Mouse (Mus musculus) forebrain, postnatal 0 days (tissue): ENCODE measurements at regions not wholly inside any gene's neighbourhood (a gene's known extent, or its start where the extent isn't known, plus 50 kb on each side); places are given as distances from the start of the nearest gene placed in this dataset.

ENCODE experiments used
- ATAC-seq: fragments of 200-750 bp; cut with Nextera tagmentation; 2 replicates; pipeline ENCODE4 v1.8.0; 2017; ENCODE audit warnings: mild to moderate bottlenecking, moderate library complexity
- DNase-seq: peaks from one replicate; pipeline ENCODE4 v3.0.0-alpha.2; 2015
- H3K27ac ChIP-seq: fragments of 300-500 bp; sonication (generic); 2 replicates; pipeline ENCODE4 v1.5.1; 2014; ENCODE audit warnings: low read depth, mild to moderate bottlenecking, antibody characterized with exemption, low read length, moderate library complexity, mixed read lengths
- H3K27me3 ChIP-seq: fragments of 300-500 bp; sonication (generic); 2 replicates; pipeline ENCODE4 v1.6.1; 2014; ENCODE audit warnings: mild to moderate bottlenecking, low read length, mixed read lengths; ENCODE audit not compliant: insufficient read depth
- H3K36me3 ChIP-seq: fragments of 300-500 bp; sonication (generic); 2 replicates; pipeline ENCODE4 v1.6.1; 2014; ENCODE audit warnings: mild to moderate bottlenecking, moderate library complexity; ENCODE audit not compliant: insufficient read depth
- H3K4me1 ChIP-seq: fragments of 300-500 bp; sonication (generic); 2 replicates; pipeline ENCODE4 v1.6.1; 2014; ENCODE audit warnings: antibody characterized with exemption; ENCODE audit not compliant: insufficient read depth
- H3K4me2 ChIP-seq: fragments of 300-500 bp; sonication (generic); 2 replicates; pipeline ENCODE4 v1.6.1; 2014; ENCODE audit warnings: low read depth, mild to moderate bottlenecking, moderate library complexity
- H3K4me3 ChIP-seq: fragments of 300-500 bp; sonication (generic); 2 replicates; pipeline ENCODE4 v1.5.1; 2014; ENCODE audit warnings: low read depth, low read length, mixed read lengths
- H3K9ac ChIP-seq: fragments of 300-500 bp; sonication (generic); 2 replicates; pipeline ENCODE4 v1.6.1; 2014; ENCODE audit warnings: mild to moderate bottlenecking
- H3K9me3 ChIP-seq: fragments of 300-500 bp; sonication (generic); 2 replicates; pipeline ENCODE4 v1.6.1; 2016; ENCODE audit warnings: low read length
- CTCF ChIP-seq: sonication (generic); IDR thresholded peaks from 2 replicates; pipeline ENCODE4 v1.5.1; 2016; ENCODE audit warnings: antibody characterized with exemption, control low read depth, low read depth
- WGBS: fragments of 180-500 bp; shearing (Covaris S2); extraction: QIAGEN DNeasy Blood & Tissue Kit; methylation state at CpG from one replicate; pipeline ENCODE4 v1.1.7; 2014; 5-methylcytosine and 5-hydroxymethylcytosine counted together

DNA sequence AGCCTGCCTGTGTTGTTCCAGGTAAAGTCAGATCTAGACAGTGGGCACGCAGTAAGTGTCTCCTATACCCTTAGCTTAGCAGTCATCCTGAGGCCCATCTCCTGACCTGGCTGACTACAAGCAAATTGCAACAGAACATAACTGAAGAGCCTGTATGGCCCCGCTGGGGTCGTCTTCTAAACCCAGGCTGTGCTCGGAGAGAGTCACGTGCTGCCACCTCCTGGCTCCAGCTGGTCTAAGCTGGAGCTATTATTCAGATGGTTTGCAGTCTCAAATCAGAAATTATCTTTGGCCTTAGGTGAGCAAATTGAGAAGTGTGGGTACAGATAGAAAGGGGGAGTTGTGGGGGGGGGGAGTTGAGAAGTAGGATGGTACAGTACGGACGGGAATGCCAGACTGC lies 115.5 kb upstream of the Ypel5 start:
- Histone ChIP-seq H3K4me3 (no peak overlapping the region), H3K9me3 (no peaks in the 10 kb centered on the region), H3K27me3 (no peaks in the 10 kb centered on the region), H3K4me2 (no peak overlapping the region), H3K27ac (no peak overlapping the region), H3K4me1 (no peaks in the 10 kb centered on the region), H3K9ac (no peak overlapping the region), H3K36me3 (no peaks in the 10 kb centered on the region)
- TF ChIP-seq CTCF = peak; percentile 61
- 52% methylated on average over 7 of the region's 7 CpGs for WGBS
- ATAC-seq = no peak
- DNase-seq = peak; percentile 50

DNA sequence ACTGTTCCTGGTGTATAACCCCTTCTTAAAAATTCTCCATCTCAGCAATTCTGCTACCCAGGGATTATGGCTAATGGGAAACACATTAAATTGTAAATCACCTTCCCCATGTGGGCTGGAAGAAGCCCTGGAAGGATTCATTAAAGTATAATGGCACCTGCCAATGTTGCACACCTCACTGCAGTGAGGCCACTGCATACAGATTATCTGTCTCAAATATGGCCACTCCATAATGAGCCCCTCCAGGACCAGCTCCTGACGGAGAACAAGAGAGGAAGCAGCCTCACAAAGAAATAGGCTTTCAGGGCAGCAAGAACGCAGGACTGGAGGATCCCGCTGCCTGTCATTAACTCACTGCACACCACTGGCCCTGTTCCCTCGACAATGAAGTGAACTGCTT lies 115.2 kb upstream of the Alk start:
- 40% methylated on average over 4 of the region's 4 CpGs for WGBS
- no peak overlapping the region for H3K27ac ChIP-seq
- TF ChIP-seq CTCF = no peak
- no peak overlapping the region for H3K4me2 ChIP-seq
- no peak overlapping the region for H3K9ac ChIP-seq
- H3K9me3 ChIP-seq = no peaks in the 10 kb centered on the region
- DNase-seq (no peak), ATAC-seq (no peak)
- no peaks in the 10 kb centered on the region for H3K36me3 ChIP-seq
- no peak overlapping the region for H3K4me3 ChIP-seq
- H3K27me3 ChIP-seq = no peaks in the 10 kb centered on the region
- H3K4me1 ChIP-seq = no peaks in the 10 kb centered on the region

- no peak overlapping the region for H3K9ac ChIP-seq
- 84% methylated on average over 7 of the region's 7 CpGs for WGBS
- no peaks in the 10 kb centered on the region for H3K4me1 ChIP-seq
- no peak overlapping the region for H3K4me3 ChIP-seq
- H3K36me3 ChIP-seq = no peaks in the 10 kb centered on the region
- ATAC-seq (no peak), DNase-seq (no peak)
- no peak overlapping the region for H3K27ac ChIP-seq
- H3K27me3 ChIP-seq = no peaks in the 10 kb centered on the region
- H3K9me3 ChIP-seq = no peaks in the 10 kb centered on the region
- no peak overlapping the region for H3K4me2 ChIP-seq
- TF ChIP-seq CTCF = no peak
Measured at GRCm38 (mm10) chr17:72691630-72692029, 87.2 kb upstream of the Alk start.

- WGBS = 92% methylated on average over 10 of the region's 10 CpGs
Measured at GRCm38 (mm10) chr17:72689606-72690005, 85.2 kb upstream of the Alk start.

GRCm38 (mm10) chr17:72688800-72689199 lies 84.4 kb upstream of the Alk start:
- no peak for ATAC-seq
- TF ChIP-seq CTCF = no peak

More at GRCm38 (mm10) chr17:72689606-72690005, 85.2 kb upstream of the Alk start:
- Histone ChIP-seq H3K9ac (no peak overlapping the region), H3K36me3 (no peaks in the 10 kb centered on the region), H3K27ac (no peak overlapping the region), H3K4me3 (no peak overlapping the region), H3K4me1 (no peaks in the 10 kb centered on the region), H3K4me2 (no peak overlapping the region), H3K9me3 (no peaks in the 10 kb centered on the region), H3K27me3 (no peaks in the 10 kb centered on the region)
- no peak for DNase-seq
- ATAC-seq = no peak
- no peak for TF ChIP-seq CTCF

GRCm38 (mm10) chr17:72674658-72675057 lies 70.2 kb upstream of the Alk start:
- no peaks in the 10 kb centered on the region for H3K9me3 ChIP-seq
- H3K4me2 ChIP-seq = no peak overlapping the region
- no peak overlapping the region for H3K4me3 ChIP-seq
- no peaks in the 10 kb centered on the region for H3K27me3 ChIP-seq
- H3K9ac ChIP-seq = no peak overlapping the region
- H3K36me3 ChIP-seq = no peaks in the 10 kb centered on the region
- no peaks in the 10 kb centered on the region for H3K4me1 ChIP-seq
- no peak overlapping the region for H3K27ac ChIP-seq
- no peak for TF ChIP-seq CTCF
- WGBS = 81% methylated on average over 4 of the region's 4 CpGs
- DNase-seq (no peak), ATAC-seq (no peak)

More at GRCm38 (mm10) chr17:72688800-72689199, 84.4 kb upstream of the Alk start:
- no peak overlapping the region for H3K4me2 ChIP-seq
- H3K27ac ChIP-seq = no peak overlapping the region
- no peaks in the 10 kb centered on the region for H3K27me3 ChIP-seq
- H3K4me1 ChIP-seq = no peaks in the 10 kb centered on the region
- DNase-seq = no peak
- no peaks in the 10 kb centered on the region for H3K36me3 ChIP-seq
- WGBS = 90% methylated on average over 8 of the region's 8 CpGs
- no peaks in the 10 kb centered on the region for H3K9me3 ChIP-seq
- H3K9ac ChIP-seq = no peak overlapping the region
- H3K4me3 ChIP-seq = no peak overlapping the region

DNA sequence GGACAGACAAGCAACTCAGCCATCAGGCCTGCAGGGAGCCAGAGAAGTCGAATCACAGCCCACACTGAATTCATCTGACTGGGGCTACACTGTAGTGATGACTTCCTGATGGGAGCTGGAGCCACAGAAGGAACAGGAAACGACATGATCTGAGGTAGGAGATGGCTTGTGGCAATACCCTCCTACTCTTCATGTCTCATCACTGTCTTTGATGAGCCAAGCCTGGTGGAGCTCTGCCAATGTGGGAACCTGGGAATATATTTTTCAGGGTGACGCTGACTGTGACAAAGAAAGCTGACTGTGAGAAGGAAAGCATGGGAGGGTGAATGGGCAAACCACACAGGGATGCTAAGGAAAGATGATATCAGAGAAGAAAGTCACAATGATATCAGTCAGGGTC lies 67.6 kb upstream of the Alk start:
- Histone ChIP-seq H3K4me3 (no peak overlapping the region), H3K36me3 (no peaks in the 10 kb centered on the region), H3K27me3 (no peaks in the 10 kb centered on the region), H3K4me2 (no peak overlapping the region), H3K27ac (no peak overlapping the region), H3K9me3 (no peaks in the 10 kb centered on the region), H3K9ac (no peak overlapping the region), H3K4me1 (no peaks in the 10 kb centered on the region)
- DNase-seq (no peak), ATAC-seq (no peak)
- no peak for TF ChIP-seq CTCF
- WGBS = 70% methylated on average over 3 of the region's 3 CpGs

GRCm38 (mm10) chr17:72666961-72667360 lies 62.5 kb upstream of the Alk start:
- 69% methylated on average over 2 of the region's 2 CpGs for WGBS
- no peaks in the 10 kb centered on the region for H3K9me3 ChIP-seq

More at GRCm38 (mm10) chr17:72666961-72667360, 62.5 kb upstream of the Alk start:
- no peak for ATAC-seq
- Histone ChIP-seq H3K4me3 (no peak overlapping the region), H3K4me1 (no peaks in the 10 kb centered on the region), H3K9ac (no peak overlapping the region), H3K36me3 (no peaks in the 10 kb centered on the region), H3K27me3 (no peaks in the 10 kb centered on the region), H3K4me2 (no peak overlapping the region), H3K27ac (no peak overlapping the region)
- DNase-seq = no peak
- no peak for TF ChIP-seq CTCF
